Mouse (Mus musculus) effector memory CD4-positive, alpha-beta T cell, adult 7 months (primary cell): ENCODE data around the gene Glt8d2. TPM values are rescaled to one million over a fixed set of nuclear protein-coding genes. Genes with fewer than 3 reads are reported as not detected.

Experiments used
- polyA plus RNA-seq: library from polyadenylated mRNA; unstranded; fragments of 100-300 nt; shearing (Covaris generic); gene quantifications from one replicate; pipeline ENCODE4 v1.2.1, GENCODE M21; 2017

The Glt8d2 gene
- not detected for polyA plus RNA-seq

GRCm38 (mm10) chr10:82690494-82690893, at the start of gene Glt8d2:
Gene Glt8d2, minus strand, starts transcription at chr10:82690650.

GRCm38 (mm10) chr10:82695956-82696355, 5.5 kb upstream of the Glt8d2 start, which contains the start of gene Hcfc2:
Gene Hcfc2, plus strand, starts transcription at chr10:82696160.

GRCm38 (mm10) chr10:82629586-82630255, 60.7 kb downstream of the Glt8d2 start, which contains the start of gene Tdg:
Gene Tdg, plus strand, starts transcription at chr10:82629828.

GRCm38 (mm10) chr10:82622671-82623552, 67.5 kb downstream of the Glt8d2 start, which contains the start of gene 1190007I07Rik:
Gene 1190007I07Rik, minus strand, starts transcription at chr10:82623228.

Other genes starting within 250 kb of the Glt8d2 start
- gene Gm1553, start 198.0 kb downstream of the Glt8d2 start, polyA plus RNA-seq, result not detected
- 14.8 TPM for gene 1190007I07Rik, start 67.4 kb downstream of the Glt8d2 start, polyA plus RNA-seq
- 90.3 TPM for gene Tdg, start 60.8 kb downstream of the Glt8d2 start, polyA plus RNA-seq
- 26.2 TPM for gene Hcfc2, start 5.5 kb upstream of the Glt8d2 start, polyA plus RNA-seq
- gene Nfyb, start 73.5 kb upstream of the Glt8d2 start, polyA plus RNA-seq, result 50.9 TPM
- gene Txnrd1, start 143.3 kb upstream of the Glt8d2 start, polyA plus RNA-seq, result 72.3 TPM
- gene Eid3, start 176.0 kb upstream of the Glt8d2 start, polyA plus RNA-seq, result 0.49 TPM